Mouse (Mus musculus) 416B (cell line): ENCODE data around the gene 1700022I11Rik.

Experiments used
- DNase-seq: peaks from one replicate; pipeline ENCODE4 v3.0.0; 2011; ENCODE audit warnings: low read depth

Gene 1700022I11Rik

GRCm38 (mm10) chr4:42969304-42969703 lies at the start of gene 1700022I11Rik:
Gene 1700022I11Rik (plus strand): TSS chr4:42969604.
- no peak for DNase-seq

DNA sequence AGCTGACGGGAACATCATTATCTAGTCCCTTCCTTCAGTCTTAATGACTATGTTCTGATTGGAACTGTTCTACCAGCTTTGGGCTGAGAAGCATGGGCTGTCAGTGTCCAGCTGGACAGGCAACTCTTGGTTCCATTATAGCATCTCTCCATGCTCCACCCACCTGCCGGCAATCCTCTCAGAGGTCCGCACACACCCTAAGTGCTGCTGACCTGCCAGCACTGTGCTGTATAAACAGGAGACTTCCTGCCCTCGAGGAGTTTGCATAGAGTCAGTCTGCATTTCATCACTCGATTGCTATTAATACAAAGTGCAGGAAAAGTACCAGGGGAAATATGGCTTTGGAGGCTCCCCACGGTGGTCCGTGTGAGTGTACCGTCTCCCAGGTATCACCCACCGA lies 48.7 kb upstream of the 1700022I11Rik start:
- no peak for DNase-seq

- DNase-seq: no peak
Measured at GRCm38 (mm10) chr4:42921536-42921935, 47.9 kb upstream of the 1700022I11Rik start.

DNA sequence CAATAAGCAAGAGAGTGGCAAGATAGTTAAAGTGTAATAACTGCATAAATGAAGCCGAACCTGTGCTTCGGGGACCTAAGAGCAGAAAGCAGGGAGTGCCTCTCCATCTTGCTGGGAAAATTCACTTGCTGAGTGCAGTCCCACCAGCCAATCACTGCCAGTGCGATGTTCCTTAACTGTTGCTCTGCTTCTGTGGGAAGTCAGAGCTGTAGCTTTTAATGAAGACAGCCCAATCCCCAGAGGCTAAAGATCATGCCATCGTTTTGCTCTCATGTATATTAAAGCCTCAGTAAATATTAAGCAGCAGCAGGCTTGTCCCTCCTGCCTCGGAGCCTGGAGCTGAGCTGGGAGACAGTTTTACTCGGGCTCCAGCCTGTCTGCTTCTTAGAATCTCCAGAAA lies 47.3 kb upstream of the 1700022I11Rik start:
- DNase-seq: no peak

DNA sequence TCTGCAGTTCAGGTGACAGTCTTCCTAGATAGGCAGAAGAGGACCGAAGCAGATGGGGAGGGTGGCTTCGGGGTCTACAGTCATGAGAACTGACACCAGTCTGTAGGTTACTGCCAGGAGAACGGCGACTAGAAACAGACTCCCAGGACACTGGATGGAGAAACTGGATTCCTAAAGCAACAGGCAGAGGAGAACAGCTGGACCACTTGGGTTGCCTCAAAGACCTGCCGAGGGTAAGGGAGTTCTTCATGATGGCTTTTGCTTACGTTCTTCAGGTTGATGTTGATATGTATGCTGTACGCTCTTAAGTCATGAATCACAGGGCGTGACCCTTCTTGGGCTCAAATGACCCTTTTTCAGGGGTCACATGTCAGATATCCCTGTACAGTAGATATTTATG lies 46.9 kb upstream of the 1700022I11Rik start:
- DNase-seq: no peak

GRCm38 (mm10) chr4:42924095-42924710 lies 45.2 kb upstream of the 1700022I11Rik start:
- no peak for DNase-seq

DNA sequence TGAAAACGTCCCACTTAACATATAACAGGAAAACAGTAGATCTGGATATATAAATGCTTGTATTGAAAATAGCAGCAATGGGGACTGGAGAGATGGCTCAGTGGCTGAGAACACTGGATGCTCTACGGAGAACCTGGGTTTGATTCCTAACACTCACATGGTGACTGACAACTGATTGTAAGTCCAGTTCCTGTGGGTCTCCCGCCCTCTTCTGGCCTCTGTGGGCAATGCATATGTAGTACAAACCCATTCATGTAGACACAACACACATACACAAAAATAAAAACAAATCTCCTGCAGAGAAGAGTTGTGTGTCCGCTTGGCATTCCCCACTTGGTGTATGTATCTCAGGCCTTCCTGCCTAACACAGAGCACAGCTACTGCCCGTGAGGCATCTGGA lies 41.2 kb upstream of the 1700022I11Rik start:
- DNase-seq: peak; percentile 14

DNA sequence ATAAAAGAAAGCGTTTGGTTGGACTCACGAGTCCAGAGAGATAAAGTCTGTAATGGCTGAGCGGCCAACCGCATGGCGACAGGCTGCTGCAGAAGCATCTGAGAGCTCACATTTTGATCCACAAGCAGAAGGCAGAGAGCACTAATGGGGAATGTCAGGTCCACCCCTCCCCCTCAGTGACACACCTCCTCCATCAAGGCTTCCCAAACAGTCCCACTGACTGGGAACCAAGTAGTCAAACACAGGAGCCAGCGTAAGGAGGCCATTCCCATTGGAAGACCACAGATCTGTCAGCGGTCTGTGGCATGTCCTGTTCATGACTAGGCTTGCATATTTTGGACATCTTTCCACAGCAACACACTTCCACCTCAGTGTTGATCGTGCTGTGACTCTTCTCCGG lies 40.5 kb upstream of the 1700022I11Rik start:
- DNase-seq: no peak

GRCm38 (mm10) chr4:42932229-42932969 lies 37.0 kb upstream of the 1700022I11Rik start:
- DNase-seq: no peak

GRCm38 (mm10) chr4:42933630-42934029 lies 35.8 kb upstream of the 1700022I11Rik start:
- DNase-seq: no peak

DNA sequence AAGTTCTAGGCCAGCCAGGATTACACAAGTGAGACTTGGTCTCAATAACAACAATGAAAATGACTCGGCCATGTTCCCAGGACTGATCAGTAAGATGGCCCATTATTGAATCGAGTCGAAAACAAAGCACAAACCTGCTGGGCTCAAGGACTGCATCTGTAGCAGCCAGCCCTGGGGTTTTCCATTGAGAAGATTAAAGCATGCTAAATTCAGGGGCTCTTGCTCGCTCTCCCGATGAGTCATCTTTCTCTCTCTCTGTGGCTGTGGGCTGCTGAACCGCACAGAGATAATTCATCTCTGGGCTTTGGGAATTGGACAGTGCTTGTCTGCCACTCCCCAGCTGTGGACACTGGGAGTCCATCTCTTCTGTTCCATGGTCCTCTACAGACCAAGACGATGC lies 28.0 kb upstream of the 1700022I11Rik start:
- DNase-seq: peak; percentile 29

- DNase-seq: no peak
Measured at GRCm38 (mm10) chr4:42943341-42943740, 26.1 kb upstream of the 1700022I11Rik start.

DNA sequence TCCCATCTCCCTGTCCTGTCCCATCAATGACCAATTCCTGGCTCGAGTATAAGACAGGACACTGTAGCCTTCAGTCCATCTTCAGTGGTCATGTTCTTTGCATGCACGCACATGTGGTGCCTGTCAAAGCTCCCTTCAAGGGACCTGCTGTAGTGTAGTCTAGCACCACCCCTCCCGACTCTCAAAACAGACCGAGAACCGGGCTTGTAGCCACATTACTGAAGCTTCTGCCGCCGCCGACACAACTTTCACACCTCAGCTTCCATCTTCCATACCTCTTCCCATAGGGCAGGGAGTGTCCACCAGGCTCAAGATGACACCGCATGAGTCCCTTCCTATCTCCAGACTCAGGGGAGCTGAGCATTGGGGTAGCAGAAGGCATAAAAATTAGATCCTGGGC lies 25.2 kb upstream of the 1700022I11Rik start:
- no peak for DNase-seq

- peak; percentile 33 for DNase-seq
Measured at GRCm38 (mm10) chr4:42945043-42945442, 24.4 kb upstream of the 1700022I11Rik start.

DNA sequence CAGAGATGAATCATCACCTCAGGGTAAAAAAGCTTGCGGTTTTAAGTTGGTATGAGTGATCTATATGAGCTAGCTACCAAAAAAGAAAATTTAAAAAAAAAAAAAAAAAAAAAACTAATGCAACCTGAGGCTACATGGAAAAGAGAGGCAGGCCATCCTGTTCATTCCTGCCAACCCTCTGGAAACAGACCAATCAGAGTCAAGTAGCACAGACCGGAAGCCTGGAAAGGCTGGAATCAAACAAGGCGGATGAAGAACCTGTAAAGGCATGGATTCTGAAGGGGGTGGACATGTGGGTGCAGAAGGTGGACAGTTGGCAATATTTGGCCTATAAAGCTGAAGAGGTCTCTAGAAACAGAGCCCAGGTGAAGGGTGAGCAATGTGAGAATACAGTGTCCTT lies 24.0 kb upstream of the 1700022I11Rik start:
- DNase-seq: no peak

- DNase-seq: peak; percentile 61
Measured at GRCm38 (mm10) chr4:42945952-42946351, 23.5 kb upstream of the 1700022I11Rik start.

DNA sequence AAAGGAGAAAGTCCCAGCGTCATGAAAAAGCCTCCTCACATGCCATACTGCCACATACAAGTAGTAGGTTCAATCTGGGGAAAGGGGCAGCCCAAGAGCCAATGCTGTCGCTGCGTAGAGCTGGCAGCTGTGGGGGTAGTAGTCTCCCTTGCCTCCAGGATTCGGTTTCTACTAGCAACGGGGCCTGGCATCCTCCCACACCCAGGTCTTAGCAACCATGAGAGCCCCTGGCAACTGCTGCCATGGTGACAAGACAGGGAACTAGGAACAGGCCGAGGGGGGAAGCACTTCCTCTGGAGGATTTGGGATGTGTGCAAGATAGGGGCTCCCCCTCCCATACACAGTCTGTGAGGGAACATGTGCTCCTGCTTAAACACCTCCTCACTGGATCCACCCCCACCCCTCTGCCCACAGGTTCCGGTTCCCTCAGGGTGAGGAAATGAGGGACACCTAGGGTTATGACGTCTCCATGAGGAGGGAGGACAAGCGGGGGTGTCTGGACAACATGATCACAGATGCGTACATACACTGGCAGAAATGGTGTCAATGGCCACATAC lies 22.6 kb upstream of the 1700022I11Rik start:
- DNase-seq: no peak

DNA sequence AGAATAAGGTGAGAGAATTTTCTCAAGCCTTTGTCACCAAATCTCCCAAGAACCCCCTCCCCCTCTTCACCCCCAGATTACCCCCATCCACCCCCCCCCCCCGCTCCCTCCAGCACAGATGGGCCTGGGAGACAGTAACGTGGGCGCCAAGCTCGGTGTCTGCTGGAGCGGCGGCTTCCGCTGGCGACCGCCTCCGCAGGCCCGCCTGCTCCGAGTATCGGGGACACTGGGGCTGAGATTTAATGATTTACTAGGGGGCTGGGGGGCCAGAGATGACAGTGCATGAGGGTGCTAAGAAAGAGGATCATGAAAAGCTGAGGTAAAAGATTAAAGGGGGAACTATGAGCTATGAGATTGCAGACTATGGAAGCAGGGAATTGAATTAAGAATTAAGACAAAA lies 20.9 kb upstream of the 1700022I11Rik start:
- DNase-seq: no peak

DNA sequence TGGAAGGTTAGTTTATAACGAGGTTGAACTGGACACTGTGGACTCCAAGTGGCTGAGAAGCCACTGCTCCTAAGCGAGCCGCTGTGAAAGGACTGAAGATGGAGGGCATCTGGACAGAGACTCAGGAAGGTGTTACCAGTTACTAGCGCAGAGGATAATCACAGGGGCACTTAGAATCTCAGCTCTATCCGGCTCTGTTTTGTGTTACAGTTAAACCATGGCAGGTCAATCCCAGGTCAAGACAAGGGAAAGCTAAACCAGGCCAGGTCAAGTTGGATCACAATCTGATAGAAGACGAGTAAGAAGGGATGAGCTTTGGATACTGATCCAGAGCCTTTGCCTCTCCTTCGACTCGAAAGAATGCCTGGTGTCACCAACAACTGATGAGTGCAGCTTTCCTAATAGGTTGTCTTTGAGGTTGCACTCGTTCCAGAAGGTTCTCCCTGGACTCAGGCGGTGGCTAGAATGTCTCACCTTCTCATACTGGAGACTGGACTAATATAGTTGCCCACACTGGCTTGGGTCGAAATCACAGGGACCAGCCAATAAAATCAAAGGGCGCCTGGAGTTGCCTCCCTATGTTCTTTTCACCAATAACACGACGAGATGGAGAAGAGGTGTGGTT lies 20.2 kb upstream of the 1700022I11Rik start:
- no peak for DNase-seq

- peak; percentile 97 for DNase-seq
Measured at GRCm38 (mm10) chr4:42949676-42950051, 19.7 kb upstream of the 1700022I11Rik start, which contains the start of gene Dnajb5. Gene Dnajb5 (plus strand): TSS chr4:42949814.

- DNase-seq: peak; percentile 89
Measured at GRCm38 (mm10) chr4:42950065-42950558, 19.3 kb upstream of the 1700022I11Rik start.
